Mouse (Mus musculus) spleen, postnatal 10 days (tissue): Measurements from ENCODE around the gene Nup88.

Experiments
- DNase-seq, 2 experiments: peaks; one replicate each; pipeline ENCODE4 v3.0.0; 2021 to 2022; ENCODE audit warnings: low spot score in 2 of 2

Nup88 gene

DNA sequence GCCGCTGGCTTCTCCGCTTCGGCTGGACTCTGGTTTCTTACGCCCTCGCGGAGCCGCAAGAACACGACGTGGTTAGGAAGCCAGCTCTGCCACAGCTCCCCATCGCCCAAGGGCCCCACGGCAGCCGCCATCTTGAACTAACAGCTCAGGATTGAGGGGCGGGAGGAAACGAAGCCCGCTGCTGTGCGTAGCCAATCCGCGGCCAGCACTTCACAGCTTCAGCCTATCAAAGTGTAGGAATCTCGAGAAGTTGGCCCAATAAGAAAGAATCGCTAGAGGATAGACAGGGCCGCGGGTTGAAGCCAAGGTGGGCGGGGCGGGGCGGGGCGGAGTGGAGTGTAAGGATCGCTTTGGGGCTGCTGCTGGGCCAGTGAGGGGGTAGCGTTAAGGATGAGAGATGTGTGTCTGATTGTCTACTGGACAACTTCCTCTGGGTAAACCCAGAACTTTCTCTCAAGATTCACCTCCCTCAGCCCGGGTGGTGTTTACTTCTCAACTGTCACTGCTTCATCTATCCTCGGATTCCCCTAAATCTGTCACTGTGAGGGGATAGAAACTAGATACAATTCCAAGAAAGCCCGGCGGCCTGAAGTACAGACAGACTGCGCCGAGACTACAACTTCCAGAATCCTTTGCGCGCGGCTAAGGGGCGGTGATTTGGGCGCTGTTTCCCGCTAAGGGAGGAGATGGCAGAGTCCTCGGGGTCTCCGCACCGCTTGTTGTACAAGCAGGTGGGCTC, at the start of gene Nup88, which contains the start of gene Rpain:
Gene Nup88, minus strand, starts transcription at position 153 of the 739 bp plus-strand sequence.
Gene Rpain, plus strand, starts transcription at position 393 of the 739 bp plus-strand sequence.
- peak; percentile 87 to 92 for DNase-seq

GRCm38 (mm10) chr11:71018416-71019200, 48.8 kb upstream of the Nup88 start:
- no peak for DNase-seq

DNA sequence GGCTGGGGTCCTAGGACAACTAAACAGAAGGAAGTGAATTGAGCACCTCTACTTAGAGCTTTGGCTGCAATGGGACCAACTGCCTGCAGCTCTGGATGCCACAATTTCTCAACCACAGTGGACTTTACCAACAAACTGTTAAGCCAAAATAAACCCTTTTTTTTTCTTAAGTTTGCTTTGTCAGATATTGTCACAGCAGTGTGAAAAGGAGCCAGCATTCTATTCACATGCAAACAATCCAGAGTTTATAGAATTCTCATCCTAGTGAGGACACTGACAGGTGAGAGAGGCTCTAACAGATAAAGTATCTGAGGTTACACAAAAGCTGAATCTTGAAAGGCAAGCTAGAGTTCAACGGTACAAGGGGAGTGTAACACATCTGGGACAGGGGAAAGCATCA, 47.3 kb upstream of the Nup88 start:
- no peak for DNase-seq

DNA sequence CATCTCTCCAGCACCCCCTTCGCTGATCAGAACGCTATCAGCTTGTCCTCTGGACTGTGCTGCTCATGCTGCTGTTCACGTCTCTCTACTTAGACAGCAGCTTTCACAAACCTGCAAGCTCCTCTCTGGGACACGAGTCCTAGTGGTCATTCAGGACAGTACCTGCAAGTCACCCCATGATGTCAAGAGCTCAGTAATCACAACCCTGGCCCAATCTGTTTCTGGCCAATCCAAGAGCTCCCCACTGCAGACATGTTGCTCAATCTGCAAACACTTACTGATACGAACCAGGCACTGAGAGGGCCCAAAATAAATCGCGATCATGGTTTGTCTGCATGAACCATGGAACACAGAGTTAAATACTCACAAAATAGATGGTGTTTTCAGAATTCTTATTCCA, 43.0 kb upstream of the Nup88 start:
- DNase-seq: no peak

DNA sequence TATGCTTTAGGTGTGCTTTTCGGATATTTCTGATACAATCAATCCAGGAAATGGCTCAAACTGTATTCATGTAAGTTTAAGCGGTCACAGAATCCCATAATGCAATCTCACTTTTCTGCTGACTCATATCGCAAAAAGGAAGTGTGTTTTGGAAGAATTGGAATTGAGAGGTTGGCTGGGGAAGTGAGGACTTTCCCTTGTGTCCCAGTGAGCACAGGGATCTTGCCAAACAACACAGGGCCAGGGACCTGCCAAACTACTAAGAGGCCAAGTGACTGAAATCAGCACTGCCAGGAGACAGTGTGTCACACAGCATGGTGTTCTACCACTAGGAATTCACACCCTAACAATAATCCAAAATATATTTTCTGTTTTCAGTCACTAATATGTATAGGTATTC, 38.5 kb upstream of the Nup88 start:
- no peak for DNase-seq

DNA sequence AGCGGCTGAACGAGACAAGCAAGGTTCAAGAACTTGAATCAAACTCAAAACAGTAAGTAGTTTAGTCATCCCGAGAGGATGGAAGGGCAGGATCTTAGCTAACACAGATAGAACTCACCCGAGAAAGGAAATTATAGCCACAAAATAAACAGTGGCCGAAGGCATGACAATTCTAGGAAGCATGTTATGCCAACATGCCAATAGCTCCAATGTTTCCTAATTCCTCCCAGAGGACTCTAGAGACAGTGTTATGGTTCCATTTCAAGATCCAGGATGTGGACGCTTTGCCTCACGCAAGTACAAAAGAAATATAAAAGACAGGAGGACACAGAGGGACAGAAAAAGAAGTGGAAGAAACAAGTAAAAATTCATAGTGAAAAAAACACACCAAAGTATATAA, 38.1 kb upstream of the Nup88 start:
- no peak for DNase-seq

DNA sequence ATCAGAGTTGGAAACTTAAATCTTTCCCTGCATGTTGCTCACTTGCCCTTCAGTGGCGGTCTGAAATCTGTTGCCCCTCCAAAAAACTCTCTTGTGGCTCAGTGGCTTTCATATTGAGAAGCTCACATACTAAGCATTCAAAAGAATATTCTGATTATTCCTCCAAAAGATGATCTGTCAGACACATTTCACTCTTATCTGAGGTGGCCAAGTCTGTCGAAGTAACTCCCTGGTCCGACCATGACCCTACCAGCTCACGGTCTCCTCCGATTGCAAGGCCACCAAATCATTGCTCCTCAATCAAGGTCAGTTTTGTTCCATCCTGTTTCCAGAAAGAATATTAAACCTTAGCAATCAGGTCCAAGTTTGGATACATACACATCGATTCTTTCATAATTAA, 37.3 kb upstream of the Nup88 start:
- no peak for DNase-seq

DNA sequence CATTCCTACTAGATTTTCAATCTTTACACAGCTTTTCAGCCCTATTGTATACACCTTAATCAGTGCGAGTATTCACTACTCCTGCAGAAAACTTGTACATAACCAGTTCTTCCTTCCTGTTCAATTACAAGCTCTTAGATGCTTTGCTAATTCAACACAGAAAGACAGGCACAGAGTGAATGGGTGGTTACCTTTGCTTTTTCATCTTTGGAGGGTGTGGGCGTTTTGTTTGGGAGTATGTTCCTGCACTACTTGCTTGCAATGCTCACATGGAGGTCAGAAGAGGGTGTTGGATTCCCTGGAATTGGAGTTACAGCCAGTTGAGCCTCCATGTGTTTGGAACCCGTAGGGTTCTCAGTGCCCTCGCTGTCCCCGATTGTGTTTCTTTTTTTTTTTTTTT, 35.3 kb upstream of the Nup88 start:
- DNase-seq: no peak

DNA sequence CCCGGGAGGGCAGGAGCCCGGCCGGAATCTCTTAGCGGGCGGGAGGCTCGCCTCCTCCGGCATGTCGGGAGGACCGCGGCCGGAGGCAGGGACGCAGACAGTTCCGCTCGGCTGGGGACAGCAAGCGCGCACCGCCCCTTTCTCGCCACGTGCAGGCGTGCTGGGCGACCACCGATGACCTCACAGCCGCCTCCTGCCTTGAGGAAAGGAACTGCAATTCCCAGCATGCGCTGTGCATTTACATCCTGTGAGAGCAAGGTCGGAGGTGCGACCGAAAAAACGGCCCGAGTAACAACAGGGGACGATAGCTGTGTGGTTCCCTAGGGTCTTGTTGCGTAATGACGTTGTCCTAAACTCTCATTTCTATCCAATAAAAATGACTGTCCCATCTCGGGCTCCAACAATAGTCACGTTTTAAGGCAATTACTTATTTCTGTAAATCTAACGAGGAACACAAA, 34.6 kb upstream of the Nup88 start, which contains the start of gene Dhx33:
Gene Dhx33, minus strand, starts transcription at position 122 of the 458 bp plus-strand sequence.
- peak; percentile 87 to 94 for DNase-seq

DNA sequence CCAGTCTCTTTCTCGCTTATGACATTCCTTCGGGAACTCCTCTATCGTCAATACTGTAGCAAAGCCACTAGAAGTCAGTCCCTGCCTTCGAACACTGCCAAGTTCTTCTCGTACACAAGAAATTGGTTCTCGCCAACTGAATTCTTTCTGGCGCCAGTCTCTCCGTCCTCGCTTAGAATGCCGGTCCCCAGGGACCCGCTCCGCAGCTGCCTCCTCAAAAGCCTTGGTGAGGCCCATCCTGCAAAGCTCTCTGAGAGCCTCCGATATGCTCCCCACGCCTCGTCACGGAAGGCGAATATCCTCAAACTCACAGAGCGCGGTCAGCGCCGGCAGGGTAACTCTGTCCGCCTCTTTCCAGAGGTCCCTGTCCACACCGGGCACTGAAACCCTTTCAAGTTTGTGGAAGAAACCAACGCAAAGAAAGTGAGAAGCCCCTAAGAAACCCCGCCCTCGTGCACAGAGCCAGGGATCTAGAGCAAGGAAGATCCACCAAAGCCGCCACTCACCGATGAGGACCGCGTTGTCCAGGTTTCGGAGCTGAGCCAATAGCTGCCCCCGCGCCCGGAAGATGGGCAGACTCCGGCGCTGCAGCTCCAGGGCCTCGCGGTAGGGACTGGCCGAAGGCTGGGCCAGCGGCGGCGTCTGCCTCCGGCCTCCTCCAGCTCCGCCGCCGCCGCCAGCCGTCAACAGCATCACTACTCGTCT, 34.0 kb upstream of the Nup88 start:
- peak in 1 of 2 experiments; percentile 62 for DNase-seq

DNA sequence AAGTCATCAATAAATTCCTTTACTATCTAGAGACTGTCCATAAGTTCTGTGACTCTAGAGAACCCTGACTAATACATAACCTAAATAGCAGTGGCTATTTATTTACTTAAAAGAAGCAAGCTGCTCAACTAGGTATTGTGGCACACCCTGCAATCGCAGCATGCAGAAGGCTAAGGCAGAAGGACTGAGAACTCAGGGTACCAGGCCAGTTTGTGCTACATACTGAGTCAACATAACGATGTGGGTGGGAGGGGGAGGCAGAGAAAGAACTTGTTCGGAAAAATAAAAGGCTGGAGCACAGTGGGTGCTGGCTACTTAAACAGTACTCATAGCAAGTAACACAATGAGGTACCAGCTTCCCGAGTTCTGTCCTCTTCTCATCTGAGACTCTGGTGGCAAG, 31.4 kb upstream of the Nup88 start:
- no peak for DNase-seq

DNA sequence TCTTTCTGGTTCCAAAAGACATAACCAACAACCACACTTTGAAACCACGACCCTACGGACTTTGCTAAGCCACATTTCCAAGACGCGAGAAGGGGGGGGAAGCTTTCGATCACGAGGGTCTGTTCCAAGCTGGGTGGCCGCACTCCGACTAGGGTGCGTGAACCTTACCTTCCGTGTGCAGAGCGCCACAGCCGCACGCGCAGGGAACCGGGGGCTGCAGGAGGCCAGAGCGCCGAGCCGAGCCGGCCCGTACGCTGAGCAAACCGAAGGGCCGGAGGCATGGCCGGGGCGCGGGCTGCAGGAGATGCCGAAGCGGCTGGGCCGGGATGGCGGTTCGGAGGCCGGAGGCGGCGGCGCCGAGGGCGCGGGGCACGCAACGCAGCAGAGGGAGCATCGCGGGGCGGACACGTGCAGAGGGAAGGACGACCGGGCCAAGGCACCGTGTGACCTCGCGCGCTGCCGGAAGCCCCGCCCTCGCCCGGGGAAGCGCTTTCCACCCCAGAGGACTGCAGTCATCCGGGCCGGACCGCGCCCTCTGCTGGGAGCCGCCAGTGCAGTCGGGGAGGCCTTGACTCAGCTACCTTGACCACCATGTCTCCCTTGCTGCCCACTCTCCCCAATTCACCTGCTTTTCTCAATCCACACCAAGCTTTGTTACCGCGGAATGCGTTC, 12.9 kb upstream of the Nup88 start, which contains the start of gene C1qbp:
Gene C1qbp, minus strand, starts transcription at position 470 of the 672 bp plus-strand sequence.
- peak; percentile 94 to 97 for DNase-seq

GRCm38 (mm10) chr11:70982030-70982429, 12.3 kb upstream of the Nup88 start:
- DNase-seq: no peak

DNA sequence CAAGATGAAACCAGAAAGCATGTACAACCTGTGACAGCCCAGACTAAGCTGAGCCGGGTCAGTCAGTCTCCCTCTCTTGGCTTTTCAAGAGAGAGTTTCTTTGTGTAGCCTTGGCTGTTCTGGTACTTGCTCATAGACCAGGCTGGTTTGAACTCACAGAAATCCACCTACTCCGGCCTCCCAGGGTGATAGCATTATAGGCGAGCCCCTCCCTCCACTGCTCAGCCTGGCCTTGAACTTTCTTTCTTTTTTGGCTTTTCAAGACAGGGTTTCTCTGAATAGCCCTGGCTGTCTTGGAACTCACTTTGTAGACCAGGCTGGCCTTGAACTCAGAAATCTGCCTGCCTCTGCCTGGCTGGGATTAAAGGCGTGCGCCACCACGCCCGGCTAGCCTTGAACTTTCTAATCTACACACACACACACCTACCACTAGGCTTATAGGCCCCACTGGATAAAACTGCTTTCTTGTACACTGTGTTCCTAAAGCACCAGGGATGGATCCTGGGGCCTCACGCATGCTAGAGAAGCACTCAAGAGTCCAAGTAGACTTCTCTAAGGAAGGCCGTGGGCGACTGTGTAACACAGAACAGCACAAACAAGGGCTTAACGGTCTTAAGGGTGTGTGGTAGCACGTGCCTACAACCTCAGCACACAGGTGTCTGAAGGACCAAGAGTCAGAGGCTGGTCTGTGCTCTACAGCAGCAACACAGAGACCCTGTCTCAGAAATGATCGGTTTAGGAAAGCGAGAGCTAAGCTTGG, 11.2 kb upstream of the Nup88 start:
- no peak for DNase-seq

DNA sequence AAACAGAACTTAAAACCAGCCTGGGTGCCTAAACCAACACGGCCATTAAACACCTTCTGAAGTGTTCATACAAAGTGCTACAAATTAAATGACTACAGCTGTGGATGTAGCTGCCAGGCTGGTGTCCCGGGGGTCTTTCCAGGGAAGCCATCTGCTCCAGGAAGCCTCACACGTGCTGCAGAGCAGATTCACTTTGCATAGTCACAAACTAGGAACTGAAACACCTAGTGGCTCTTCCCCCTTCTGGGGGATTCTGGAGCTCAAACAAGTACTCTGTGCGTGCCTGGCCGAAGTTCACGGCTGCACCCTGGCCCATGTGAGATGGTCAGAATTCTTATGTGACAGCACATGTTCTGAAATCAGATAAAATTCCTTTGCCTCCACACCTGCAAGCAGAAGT, 10.5 kb upstream of the Nup88 start:
- DNase-seq: no peak

GRCm38 (mm10) chr11:70977293-70977692, 7.5 kb upstream of the Nup88 start:
- DNase-seq: no peak

- DNase-seq: no peak
These were observed 5.4 kb upstream of the Nup88 start for GRCm38 (mm10) chr11:70975193-70975592.

DNA sequence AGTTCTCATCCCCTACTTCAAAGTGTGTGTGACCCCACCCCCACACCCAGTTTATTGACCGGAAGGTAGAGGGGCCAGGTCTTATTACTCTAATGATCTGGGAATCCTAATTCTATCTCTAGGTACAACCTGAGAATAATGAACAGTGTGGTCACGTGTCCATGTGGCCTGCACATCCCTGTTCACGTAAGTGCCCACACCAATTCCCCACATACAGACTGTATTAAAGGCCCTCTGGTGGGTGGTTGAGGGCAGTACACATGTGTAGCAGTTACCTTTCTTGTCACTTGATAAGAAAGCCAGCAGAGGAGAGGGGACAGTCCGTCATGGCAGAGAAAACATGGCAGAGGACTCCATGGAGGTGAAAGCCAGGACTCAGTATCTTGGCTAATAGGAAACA, 4.2 kb upstream of the Nup88 start:
- peak in 1 of 2 experiments; percentile 42 for DNase-seq

DNA sequence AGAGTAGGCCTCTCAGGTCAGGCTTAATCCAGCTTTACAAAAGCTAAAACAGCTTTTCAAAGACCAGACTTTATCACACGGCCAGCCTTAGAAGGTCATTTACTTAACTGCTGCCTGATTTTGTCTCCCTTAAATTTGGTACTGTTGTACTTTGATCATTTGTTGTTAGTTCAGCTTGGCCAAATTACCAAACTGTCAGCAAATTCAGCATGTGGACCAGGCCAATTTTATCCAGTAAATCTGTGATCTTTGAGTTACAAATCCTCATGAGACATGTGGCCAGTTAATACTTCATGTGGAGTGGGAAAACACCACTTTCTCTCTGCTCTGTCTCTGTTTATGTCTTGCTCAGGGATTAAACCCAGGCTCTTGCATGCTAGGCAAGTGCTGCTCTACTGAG, 2.8 kb upstream of the Nup88 start:
- DNase-seq: no peak
